Mouse (Mus musculus) forebrain, embryonic 14.5 days (tissue): ENCODE results near the gene R3hcc1l. TPM values are rescaled to one million over a fixed set of nuclear protein-coding genes. Genes with fewer than 3 reads are reported as not detected.

Experiments used
- ATAC-seq: fragments of 200-750 bp; cut with Nextera tagmentation; 2 replicates; pipeline ENCODE4 v1.8.0; 2017; ENCODE audit warnings: mild to moderate bottlenecking, moderate library complexity
- DNase-seq: peaks from one replicate; pipeline ENCODE4 v3.0.0-alpha.2; 2015; ENCODE audit warnings: low spot score
- H3K27ac ChIP-seq: fragments of 300-500 bp; sonication (generic); 2 replicates; pipeline ENCODE4 v1.5.1; 2014; ENCODE audit warnings: low read depth, mild to moderate bottlenecking, control low read depth, low read length, moderate library complexity
- H3K27me3 ChIP-seq: fragments of 300-500 bp; sonication (generic); replicated peaks from 2 replicates; pipeline ENCODE4 v1.6.1; 2014; ENCODE audit warnings: low read length, control low read depth, mixed read lengths; ENCODE audit not compliant: control insufficient read depth, insufficient read depth
- H3K36me3 ChIP-seq: fragments of 300-500 bp; sonication (generic); 2 replicates; pipeline ENCODE4 v1.6.1; 2014; ENCODE audit warnings: low read length, control low read depth; ENCODE audit not compliant: control insufficient read depth, insufficient read depth
- H3K4me1 ChIP-seq: fragments of 300-500 bp; sonication (generic); 2 replicates; pipeline ENCODE4 v1.6.1; 2014; ENCODE audit warnings: antibody characterized with exemption, low read length, control low read depth; ENCODE audit not compliant: control insufficient read depth, insufficient read depth
- H3K4me2 ChIP-seq: fragments of 300-500 bp; sonication (generic); 2 replicates; pipeline ENCODE4 v1.6.1; 2014; ENCODE audit warnings: mild to moderate bottlenecking, control low read depth, low read length
- H3K4me3 ChIP-seq: fragments of 300-500 bp; sonication (generic); 2 replicates; pipeline ENCODE4 v1.5.1; 2014; ENCODE audit warnings: low read depth, low read length, control low read depth
- H3K9ac ChIP-seq: fragments of 300-500 bp; sonication (generic); 2 replicates; pipeline ENCODE4 v1.6.1; 2014; ENCODE audit warnings: mild to moderate bottlenecking, low read length, control low read depth, moderate library complexity
- H3K9me3 ChIP-seq: fragments of 300-500 bp; sonication (generic); replicated peaks from 2 replicates; pipeline ENCODE4 v1.6.1; 2016; ENCODE audit warnings: low read length, control low read depth, mixed read lengths; ENCODE audit not compliant: control insufficient read depth
- WGBS: fragments of 180-500 bp; shearing (Covaris S2); extraction: QIAGEN DNeasy Blood & Tissue Kit; methylation state at CpG from one replicate; pipeline ENCODE4 v1.1.7; 2014; 5-methylcytosine and 5-hydroxymethylcytosine counted together
- polyA plus RNA-seq: library from polyadenylated mRNA; unstranded; fragments of >200 nt; fragmentation: Nextera tagmentation; extraction: Ambion mirVana; gene quantifications from 2 replicates; pipeline ENCODE4 v1.2.1, GENCODE M21; 2014

Gene R3hcc1l
- polyA plus RNA-seq, 1 experiment from 2014 or later = 15.8 TPM

DNA sequence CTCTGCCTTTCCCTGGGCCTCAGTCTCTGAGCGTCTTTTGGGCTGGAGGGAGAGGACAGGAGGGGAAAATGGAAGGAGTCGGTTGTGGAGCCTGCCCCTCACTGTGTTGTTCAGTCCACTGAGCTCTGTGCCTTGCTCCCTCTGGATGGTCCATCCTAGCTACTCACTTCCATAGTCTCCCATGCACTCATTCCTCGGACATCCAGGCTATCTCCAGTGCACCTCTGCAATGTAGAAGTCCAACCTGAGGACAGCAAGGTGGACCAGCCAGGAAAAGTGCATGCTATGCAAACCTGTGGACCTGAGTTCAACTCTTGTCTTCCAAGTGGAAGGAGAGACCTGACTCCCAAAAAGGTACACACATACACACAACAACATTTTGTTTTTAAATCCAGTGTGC lies 82.0 kb downstream of the R3hcc1l start:
- DNase-seq (no peak), ATAC-seq (no peak)
- WGBS = 62% methylated on average over 3 of the region's 3 CpGs
- Histone ChIP-seq H3K27ac (no peak overlapping the region), H3K4me3 (no peak overlapping the region), H3K9ac (no peak overlapping the region), H3K9me3 (no peaks in the 10 kb centered on the region), H3K27me3 (no peaks in the 10 kb centered on the region), H3K4me1 (no peaks in the 10 kb centered on the region), H3K4me2 (no peak overlapping the region), H3K36me3 (no peaks in the 10 kb centered on the region)

GRCm38 (mm10) chr19:42601445-42601844 lies 82.9 kb downstream of the R3hcc1l start:
- Histone ChIP-seq H3K9me3 (no peaks in the 10 kb centered on the region), H3K4me1 (no peaks in the 10 kb centered on the region), H3K4me3 (no peak overlapping the region), H3K9ac (no peak overlapping the region), H3K36me3 (no peaks in the 10 kb centered on the region), H3K4me2 (no peak overlapping the region), H3K27me3 (no peaks in the 10 kb centered on the region), H3K27ac (no peak overlapping the region)
- DNase-seq (no peak), ATAC-seq (no peak)
- 95% methylated on average over 2 of the region's 2 CpGs for WGBS

GRCm38 (mm10) chr19:42602041-42602440 lies 83.5 kb downstream of the R3hcc1l start:
- Histone ChIP-seq H3K27ac (no peak overlapping the region), H3K27me3 (no peaks in the 10 kb centered on the region), H3K9me3 (no peaks in the 10 kb centered on the region), H3K9ac (no peak overlapping the region), H3K4me1 (no peaks in the 10 kb centered on the region), H3K4me2 (no peak overlapping the region), H3K36me3 (no peaks in the 10 kb centered on the region), H3K4me3 (no peak overlapping the region)
- no peak for DNase-seq
- WGBS = 80% methylated on average over 8 of the region's 8 CpGs
- ATAC-seq = no peak

DNA sequence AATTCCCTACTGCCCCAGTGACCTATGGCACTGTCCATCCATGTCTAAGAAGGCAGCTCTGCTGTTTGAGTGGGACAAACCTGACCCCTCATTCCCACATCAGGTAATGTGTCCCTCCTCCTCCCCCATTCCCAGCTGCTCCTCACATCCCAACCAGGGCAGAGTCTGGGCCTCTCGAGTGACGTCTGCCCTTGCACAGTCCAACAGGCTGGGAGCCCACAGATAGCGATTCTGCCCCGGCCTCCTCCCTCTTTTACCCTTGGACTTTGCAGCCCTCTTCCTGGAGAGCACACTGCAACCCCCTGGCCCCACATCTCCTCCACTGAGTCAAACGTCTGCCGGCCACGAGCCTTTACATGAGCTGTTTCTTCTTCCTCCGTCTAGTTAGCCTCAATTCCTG lies 84.0 kb downstream of the R3hcc1l start:
- no peaks in the 10 kb centered on the region for H3K9me3 ChIP-seq
- H3K4me1 ChIP-seq = no peaks in the 10 kb centered on the region
- no peak for DNase-seq
- ATAC-seq = no peak
- H3K36me3 ChIP-seq = no peaks in the 10 kb centered on the region
- no peak overlapping the region for H3K9ac ChIP-seq
- H3K27me3 ChIP-seq = no peaks in the 10 kb centered on the region
- H3K4me2 ChIP-seq = no peak overlapping the region
- 89% methylated on average over 8 of the region's 8 CpGs for WGBS
- H3K27ac ChIP-seq = no peak overlapping the region
- H3K4me3 ChIP-seq = no peak overlapping the region

GRCm38 (mm10) chr19:42608082-42608481 lies 89.5 kb downstream of the R3hcc1l start:
- ATAC-seq (no peak), DNase-seq (no peak)
- Histone ChIP-seq H3K4me1 (peaks cover 5% of the 10 kb centered on the region), H3K4me3 (no peak overlapping the region), H3K4me2 (no peak overlapping the region), H3K36me3 (no peaks in the 10 kb centered on the region), H3K27me3 (0 out of 2 replicates have a peak, but pooled peaks cover 2% of the 10 kb centered on the region), H3K9ac (no peak overlapping the region), H3K27ac (no peak overlapping the region), H3K9me3 (no peaks in the 10 kb centered on the region)
- 97% methylated on average over 5 of the region's 5 CpGs for whole genome bisulfite sequencing

GRCm38 (mm10) chr19:42609716-42610115 lies 91.2 kb downstream of the R3hcc1l start:
- Histone ChIP-seq H3K36me3 (no peaks in the 10 kb centered on the region), H3K4me2 (no peak overlapping the region), H3K9ac (no peak overlapping the region), H3K4me1 (peaks cover 5% of the 10 kb centered on the region), H3K4me3 (no peak overlapping the region), H3K27me3 (peaks cover 2% of the 10 kb centered on the region; the same call in 1 of the 2 replicates), H3K27ac (no peak overlapping the region), H3K9me3 (no peaks in the 10 kb centered on the region)
- 98% methylated on average over 3 of the region's 3 CpGs for WGBS
- ATAC-seq (no peak), DNase-seq (no peak)

GRCm38 (mm10) chr19:42611746-42612145 lies 93.2 kb downstream of the R3hcc1l start:
- no peak overlapping the region for H3K27ac ChIP-seq

DNA sequence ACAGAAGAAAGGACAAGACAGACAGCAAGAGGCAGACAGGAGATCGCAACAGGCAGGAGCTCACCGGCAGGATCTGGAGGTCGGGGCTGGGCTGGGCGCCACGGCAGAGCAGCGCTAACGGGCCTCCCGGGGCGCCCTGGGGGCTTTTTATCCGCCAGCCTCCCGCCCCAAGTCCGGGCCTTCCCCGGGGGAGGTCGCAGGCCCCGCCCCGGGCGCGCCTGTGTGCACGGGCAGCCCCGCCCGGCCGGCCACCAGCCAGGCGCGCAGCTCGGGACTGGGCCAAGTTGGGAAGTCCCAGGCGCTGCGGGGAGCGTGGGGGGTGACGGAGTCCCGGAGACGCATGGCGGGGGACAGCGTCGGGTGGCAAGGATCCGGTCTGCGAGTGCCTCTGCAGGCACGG lies 94.1 kb downstream of the R3hcc1l start, which contains the start of gene Loxl4:
Loxl4 (minus strand) TSS at position 160 of the 400 bp plus-strand sequence.
- Histone ChIP-seq H3K27me3 (peaks cover 2% of the 10 kb centered on the region; the same call in 1 of the 2 replicates), H3K36me3 (no peaks in the 10 kb centered on the region), H3K9ac (no peak within 1 kb of the TSS), H3K9me3 (no peaks in the 10 kb centered on the region), H3K4me1 (peaks cover 5% of the 10 kb centered on the region), H3K27ac (no peak within 1 kb of the TSS), H3K4me2 (peak within 1 kb of the TSS; percentile 57), H3K4me3 (peak within 1 kb of the TSS; percentile 24)
- peak; percentile 40 for ATAC-seq
- DNase-seq = peak; percentile 14
- 1% methylated on average over 35 of the region's 37 CpGs for WGBS

More at GRCm38 (mm10) chr19:42611746-42612145, 93.2 kb downstream of the R3hcc1l start:
- 79% methylated on average over 4 of the region's 4 CpGs for WGBS
- Histone ChIP-seq H3K4me2 (no peak overlapping the region), H3K9ac (no peak overlapping the region), H3K27me3 (peaks cover 2% of the 10 kb centered on the region; the same call in 1 of the 2 replicates), H3K9me3 (no peaks in the 10 kb centered on the region), H3K4me1 (peaks cover 5% of the 10 kb centered on the region), H3K36me3 (no peaks in the 10 kb centered on the region), H3K4me3 (no peak overlapping the region)
- ATAC-seq (no peak), DNase-seq (no peak)

DNA sequence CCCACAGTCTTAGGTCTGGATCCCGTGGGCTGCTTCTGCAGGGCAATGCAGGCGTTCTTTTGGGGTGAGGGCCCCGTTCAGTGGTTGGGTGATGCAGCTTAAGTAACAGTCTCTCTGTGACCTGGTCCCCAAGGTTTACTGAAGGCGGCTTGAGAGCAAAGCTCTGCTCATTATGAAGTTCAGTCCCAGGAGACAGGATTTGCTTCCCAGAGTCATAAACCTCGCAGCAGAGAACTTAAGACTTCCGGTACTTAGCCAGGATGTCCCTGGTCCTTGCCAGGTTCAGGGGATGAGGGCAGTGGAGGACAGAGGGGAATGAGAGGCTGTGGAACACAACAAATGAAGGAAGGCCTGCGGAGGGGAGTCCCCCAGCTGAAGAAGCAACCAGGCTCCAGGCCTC lies 94.6 kb downstream of the R3hcc1l start:
- peak overlapping the region; percentile 57 for H3K4me2 ChIP-seq
- DNase-seq (no peak), ATAC-seq (no peak)
- H3K9me3 ChIP-seq = no peaks in the 10 kb centered on the region
- H3K4me3 ChIP-seq = peak overlapping the region; percentile 24; the same call in 1 of the 2 replicates
- H3K27me3 ChIP-seq = peaks cover 2% of the 10 kb centered on the region; the same call in 1 of the 2 replicates
- WGBS = 28% methylated on average over 7 of the region's 7 CpGs
- no peak overlapping the region for H3K27ac ChIP-seq
- H3K4me1 ChIP-seq = peaks cover 5% of the 10 kb centered on the region
- no peak overlapping the region for H3K9ac ChIP-seq
- no peaks in the 10 kb centered on the region for H3K36me3 ChIP-seq
